Mouse (Mus musculus): ENCODE data around the gene Gm20388.

DNA sequence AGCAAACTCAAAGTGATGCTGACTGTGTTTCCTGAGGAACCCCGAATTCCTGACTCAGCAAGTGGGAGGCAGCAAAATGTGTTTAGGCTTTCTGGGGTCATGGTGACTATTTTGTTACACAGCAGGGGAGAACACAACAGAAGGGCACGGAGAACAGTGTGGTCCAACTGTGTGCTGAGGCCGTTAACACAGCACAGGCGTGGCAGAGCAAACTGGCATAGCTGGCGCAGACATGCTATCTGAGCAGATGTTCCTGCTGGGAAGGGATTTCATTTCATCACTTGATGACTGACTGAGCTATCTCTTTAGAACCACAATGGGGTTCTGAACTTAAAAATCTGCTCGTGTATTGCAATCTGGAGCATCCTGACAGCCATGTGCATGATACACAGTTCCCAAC, 1974.8 kb downstream of the Gm20388 start:
- no peak for TF ChIP-seq CTCF (IDR thresholded peaks at IDR 0.05; ENCODE audit: low read depth)
- no peak for TF ChIP-seq EP300 (IDR thresholded peaks at IDR 0.05; ENCODE audit: low read depth)

Measured in liver, embryonic 14.5 days (tissue).